Mouse (Mus musculus) limb, embryonic 11.5 days (tissue): ENCODE results near the gene Lzts2. TPM values are rescaled to one million over a fixed set of nuclear protein-coding genes. Genes with fewer than 3 reads are reported as not detected.

ENCODE experiments used
- ATAC-seq: fragments of 200-750 bp; cut with Nextera tagmentation; 2 replicates; pipeline ENCODE4 v1.8.0; 2017; ENCODE audit warnings: low read depth; ENCODE audit not compliant: insufficient number of reproducible peaks, low FRiP score, low TSS enrichment
- DNase-seq: peaks from one replicate; pipeline ENCODE4 v3.0.0-alpha.2; 2015; ENCODE audit warnings: low spot score
- H3K27ac ChIP-seq: fragments of 300-500 bp; sonication (generic); replicated peaks from 2 replicates; pipeline ENCODE4 v1.5.1; 2014; ENCODE audit warnings: low read depth, mild to moderate bottlenecking, low read length
- H3K27me3 ChIP-seq: fragments of 300-500 bp; sonication (generic); 2 replicates; pipeline ENCODE4 v1.6.1; 2014; ENCODE audit warnings: mild to moderate bottlenecking, low read length, mixed read lengths; ENCODE audit not compliant: control insufficient read depth, insufficient read depth
- H3K36me3 ChIP-seq: fragments of 300-500 bp; sonication (generic); 2 replicates; pipeline ENCODE4 v1.6.1; 2014; ENCODE audit warnings: mild to moderate bottlenecking, low read length, moderate library complexity, mixed read lengths; ENCODE audit not compliant: control insufficient read depth, insufficient read depth
- H3K4me1 ChIP-seq: fragments of 300-500 bp; sonication (generic); 2 replicates; pipeline ENCODE4 v1.6.1; 2014; ENCODE audit warnings: low read length, mixed read lengths; ENCODE audit not compliant: control insufficient read depth, insufficient read depth
- H3K4me2 ChIP-seq: fragments of 300-500 bp; sonication (generic); 2 replicates; pipeline ENCODE4 v1.6.1; 2014; ENCODE audit warnings: low read depth, mild to moderate bottlenecking, moderate library complexity; ENCODE audit not compliant: severe bottlenecking
- H3K4me3 ChIP-seq: fragments of 300-500 bp; sonication (generic); 2 replicates; pipeline ENCODE4 v1.5.1; 2014; ENCODE audit warnings: low read depth, low read length
- H3K9ac ChIP-seq: fragments of 300-500 bp; sonication (generic); 2 replicates; pipeline ENCODE4 v1.6.1; 2014; ENCODE audit warnings: mild to moderate bottlenecking, low read length
- H3K9me3 ChIP-seq: fragments of 300-500 bp; sonication (generic); 2 replicates; pipeline ENCODE4 v1.6.1; 2016; ENCODE audit warnings: low read length; ENCODE audit not compliant: control insufficient read depth
- WGBS: fragments of 180-500 bp; shearing (Covaris S2); extraction: QIAGEN DNeasy Blood & Tissue Kit; methylation state at CpG from one replicate; pipeline ENCODE4 v1.1.7; 2014; 5-methylcytosine and 5-hydroxymethylcytosine counted together
- polyA plus RNA-seq: library from polyadenylated mRNA; unstranded; fragments of >200 nt; fragmentation: Nextera tagmentation; extraction: Ambion mirVana; gene quantifications from 2 replicates; pipeline ENCODE4 v1.2.1, GENCODE M21; 2014

Lzts2 gene
- polyA plus RNA-seq, 1 experiment from 2014 or later: 64.4 TPM

DNA sequence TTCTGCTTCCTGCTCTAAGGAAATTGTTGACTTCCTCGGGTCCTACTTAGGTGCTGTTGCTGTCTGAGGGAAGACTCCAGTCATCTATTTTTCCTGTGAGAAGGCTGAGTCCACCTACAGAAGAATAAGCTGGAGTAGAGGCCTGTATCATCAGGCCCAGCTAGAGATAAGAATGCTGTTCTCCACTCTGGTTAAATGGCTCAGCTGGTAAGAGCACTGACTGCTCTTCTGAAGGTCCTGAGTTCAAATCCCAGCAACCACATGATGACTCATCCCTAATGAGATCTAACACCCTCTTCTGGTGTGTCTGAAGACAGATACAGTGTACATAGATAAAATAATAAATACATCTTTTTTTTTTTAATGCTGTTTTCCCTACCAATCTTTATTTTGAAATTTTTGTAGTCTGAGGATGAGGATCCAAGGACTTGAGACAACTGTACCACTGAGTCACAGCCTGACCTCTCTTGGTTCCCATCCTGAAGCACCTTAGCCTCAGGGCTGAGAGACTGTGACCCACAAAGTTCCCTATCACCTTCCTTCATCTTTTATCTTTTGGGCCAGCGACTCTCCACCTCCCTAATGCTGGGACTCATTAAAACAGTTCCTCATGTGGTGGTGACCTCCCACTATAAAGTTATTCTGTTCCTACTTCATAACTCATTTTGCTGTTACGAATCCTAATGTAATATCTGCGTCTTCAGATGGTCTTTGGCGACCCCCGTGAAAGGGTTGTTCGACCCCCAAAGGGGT lies 53.7 kb downstream of the Lzts2 start:
- no peaks in the 10 kb centered on the region for H3K36me3 ChIP-seq
- no peaks in the 10 kb centered on the region for H3K4me1 ChIP-seq
- peaks cover 45% of the 10 kb centered on the region for H3K27me3 ChIP-seq
- DNase-seq: no peak
- no peak overlapping the region for H3K4me2 ChIP-seq
- no peaks in the 10 kb centered on the region for H3K9me3 ChIP-seq
- no peak overlapping the region for H3K27ac ChIP-seq
- 78% methylated on average over 7 of the region's 7 CpGs for WGBS
- no peak for ATAC-seq
- no peak overlapping the region for H3K9ac ChIP-seq
- no peak overlapping the region for H3K4me3 ChIP-seq

DNA sequence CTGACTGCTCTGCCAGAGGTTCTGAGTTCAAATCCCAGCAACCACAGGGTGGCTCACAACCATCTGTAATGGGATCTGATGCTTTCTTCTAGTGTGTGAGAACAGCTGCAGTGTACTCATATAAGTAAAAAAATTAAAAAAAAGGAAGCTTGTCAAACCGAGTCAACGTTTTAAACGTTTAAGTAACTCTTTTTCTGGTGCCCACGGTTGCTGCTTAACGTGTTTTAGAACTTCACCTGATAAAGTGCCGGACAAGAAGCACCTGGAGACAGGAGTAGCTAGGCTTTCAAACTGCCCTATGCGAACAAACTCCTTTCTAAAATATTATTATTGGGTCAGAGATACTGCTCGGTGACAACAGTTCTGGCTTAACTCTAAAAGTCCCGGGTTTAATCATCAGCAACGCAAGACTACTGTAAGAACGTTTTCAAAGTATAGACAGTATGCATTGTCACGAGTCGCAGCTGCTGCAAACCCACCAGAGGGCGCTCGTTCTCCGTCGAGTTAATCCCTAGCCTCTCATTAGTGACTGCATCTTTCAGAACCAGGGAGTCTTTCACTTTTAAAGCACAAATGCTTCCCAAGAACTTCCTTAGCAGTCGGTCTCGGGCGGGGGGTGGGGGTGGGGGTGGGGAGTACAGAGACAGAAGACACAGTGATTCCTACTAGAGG lies 59.8 kb downstream of the Lzts2 start:
- no peak for ATAC-seq
- no peaks in the 10 kb centered on the region for H3K9me3 ChIP-seq
- peaks cover 39% of the 10 kb centered on the region for H3K27me3 ChIP-seq
- H3K9ac ChIP-seq: peak overlapping the region; percentile 62
- no peaks in the 10 kb centered on the region for H3K36me3 ChIP-seq
- H3K4me3 ChIP-seq: peak overlapping the region; percentile 55
- peak overlapping the region; percentile 76 for H3K4me2 ChIP-seq
- DNase-seq: peak; percentile 93
- peak overlapping the region; percentile 49; the same call in 1 of the 2 replicates for H3K27ac ChIP-seq
- peaks cover 11% of the 10 kb centered on the region for H3K4me1 ChIP-seq
- 9% methylated on average over 20 of the region's 20 CpGs for WGBS

DNA sequence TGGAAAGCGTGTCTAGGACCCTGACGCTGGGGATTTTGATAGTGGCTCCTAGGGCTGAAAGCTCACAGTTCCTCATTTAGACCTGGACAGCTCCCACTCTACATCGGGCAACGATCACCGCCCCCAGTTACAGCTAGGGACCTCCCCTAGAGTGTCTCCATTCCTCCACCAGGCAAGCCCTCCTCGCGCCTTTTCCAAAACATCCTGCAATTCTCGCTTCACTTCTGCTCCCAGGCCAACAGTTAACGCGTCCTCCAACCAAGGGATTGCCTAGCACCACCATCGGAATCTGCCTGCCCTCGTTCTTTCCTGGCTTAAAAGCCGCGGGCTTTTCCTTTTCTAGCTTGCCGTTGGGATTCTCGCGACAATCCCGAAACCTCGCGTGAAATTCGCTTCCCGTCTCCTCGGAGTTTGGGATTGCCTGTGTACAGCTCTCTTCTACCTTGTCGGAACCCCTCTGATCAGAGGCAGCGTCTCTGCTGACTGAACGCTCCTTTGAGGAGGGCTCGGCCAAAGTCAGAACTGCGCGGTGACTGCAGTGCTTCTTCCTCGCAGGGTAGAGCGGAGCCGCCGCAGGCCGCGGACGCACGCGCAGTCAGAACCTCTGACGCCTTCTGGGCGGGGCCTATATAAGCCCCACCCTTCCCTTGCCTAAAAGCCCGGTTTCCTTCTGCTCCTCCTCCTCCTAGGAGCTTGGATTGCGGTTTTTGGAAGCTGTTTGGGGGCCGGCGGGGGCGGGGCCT lies 60.5 kb downstream of the Lzts2 start, which contains the start of gene Kazald1:
Gene Kazald1 (plus strand): TSS at position 662 of the 743 bp plus-strand sequence.
- Histone ChIP-seq H3K9ac (peak within 1 kb of the TSS; percentile 62), H3K9me3 (no peaks in the 10 kb centered on the region), H3K4me2 (peak within 1 kb of the TSS; percentile 76), H3K36me3 (no peaks in the 10 kb centered on the region), H3K27me3 (peaks cover 47% of the 10 kb centered on the region), H3K4me3 (peak within 1 kb of the TSS; percentile 55), H3K27ac (peak within 1 kb of the TSS; percentile 49), H3K4me1 (peaks cover 15% of the 10 kb centered on the region)
- DNase-seq (peak; percentile 95), ATAC-seq (peak; percentile 78)
- WGBS: under 1% methylated on average over 45 of the region's 45 CpGs

DNA sequence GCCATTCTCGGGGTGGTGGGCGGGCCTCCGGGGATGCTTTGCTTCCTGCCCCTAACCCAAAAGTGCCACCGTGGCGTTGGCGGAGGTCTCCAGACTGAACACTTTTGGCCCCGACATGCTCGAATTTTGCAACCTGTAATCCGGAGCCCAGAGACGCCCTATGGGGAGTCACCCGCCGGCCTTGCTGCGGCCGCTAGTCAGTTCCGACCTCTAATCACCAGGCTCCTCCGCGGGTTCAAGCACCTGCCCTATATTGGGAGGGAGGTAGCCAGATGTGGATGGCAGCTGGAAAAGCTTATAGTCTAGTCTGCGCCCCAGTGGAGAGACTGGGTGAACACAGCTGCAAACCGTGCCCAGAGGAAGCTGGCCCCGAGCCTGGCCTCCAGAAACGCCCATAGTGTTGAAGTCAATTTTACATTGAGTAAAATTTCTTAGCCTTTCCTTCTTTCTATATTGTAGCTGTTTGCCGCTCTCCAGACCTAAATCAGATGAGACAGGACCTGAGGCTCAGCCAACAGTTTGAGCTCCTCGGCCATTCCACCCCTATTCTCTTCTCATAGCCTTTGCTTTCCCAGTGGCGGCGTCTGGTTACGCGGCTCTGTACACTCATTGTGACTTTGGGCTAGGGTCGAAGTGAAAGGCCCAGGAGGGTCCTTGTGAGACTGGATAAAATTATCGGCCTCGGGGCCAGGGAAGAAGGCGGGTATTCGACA lies 61.3 kb downstream of the Lzts2 start:
- H3K36me3 ChIP-seq: no peaks in the 10 kb centered on the region
- H3K4me1 ChIP-seq: peaks cover 22% of the 10 kb centered on the region
- peak; percentile 53 for ATAC-seq
- peak overlapping the region; percentile 76 for H3K4me2 ChIP-seq
- peaks cover 54% of the 10 kb centered on the region for H3K27me3 ChIP-seq
- H3K9me3 ChIP-seq: no peaks in the 10 kb centered on the region
- H3K4me3 ChIP-seq: peak overlapping the region; percentile 55
- no peak overlapping the region for H3K27ac ChIP-seq
- under 1% methylated on average over 32 of the region's 32 CpGs for WGBS
- no peak overlapping the region for H3K9ac ChIP-seq
- DNase-seq: no peak

DNA sequence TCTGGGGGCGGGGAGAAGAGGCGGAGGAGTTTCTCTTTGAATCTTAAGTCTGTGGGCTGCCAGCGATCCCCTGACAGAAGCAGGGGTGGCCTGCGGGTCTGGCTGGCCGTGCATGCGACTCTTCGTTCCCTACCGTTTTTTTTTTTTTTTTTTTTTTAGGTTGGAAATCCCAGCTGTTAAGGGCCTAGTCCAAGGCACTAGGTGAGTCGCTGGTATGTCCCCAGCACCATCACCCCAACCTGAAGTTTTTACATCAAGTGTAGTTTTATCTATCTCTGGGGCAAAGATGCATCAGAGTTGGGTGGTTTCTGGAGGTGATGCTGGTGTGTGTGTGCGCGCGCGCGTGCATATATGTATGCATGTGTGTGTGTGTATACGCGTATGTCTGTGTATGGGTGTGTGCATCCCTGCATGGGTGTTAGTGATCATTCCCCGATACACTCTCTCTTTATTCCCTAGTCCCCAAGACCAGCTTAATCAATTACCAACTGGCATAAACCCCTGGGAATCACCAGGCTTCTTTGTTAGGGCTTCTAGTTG lies 61.9 kb downstream of the Lzts2 start:
- H3K9me3 ChIP-seq: no peaks in the 10 kb centered on the region
- no peaks in the 10 kb centered on the region for H3K36me3 ChIP-seq
- H3K4me2 ChIP-seq: peak overlapping the region; percentile 76; the same call in 1 of the 2 replicates
- no peak overlapping the region for H3K9ac ChIP-seq
- WGBS: 8% methylated on average over 17 of the region's 17 CpGs
- H3K4me1 ChIP-seq: peaks cover 28% of the 10 kb centered on the region
- no peak for DNase-seq
- H3K27me3 ChIP-seq: peaks cover 60% of the 10 kb centered on the region
- no peak for ATAC-seq
- H3K4me3 ChIP-seq: peak overlapping the region; percentile 55
- H3K27ac ChIP-seq: no peak overlapping the region

Other genes starting within 250 kb of the Lzts2 start
- 57.0 and 61.6 TPM in 2 replicates for gene Slf2, start 83.3 kb upstream of the Lzts2 start, polyA plus RNA-seq
- gene Sema4g, start 25.3 kb upstream of the Lzts2 start, polyA plus RNA-seq: 5.3 and 5.9 TPM in 2 replicates
- 19.0 and 25.4 TPM in 2 replicates for gene Twnk, start 8.8 kb upstream of the Lzts2 start, polyA plus RNA-seq
- gene Mrpl43, start 8.0 kb upstream of the Lzts2 start, polyA plus RNA-seq: 69.3 and 73.6 TPM in 2 replicates
- gene Pdzd7, start 31.3 kb downstream of the Lzts2 start, polyA plus RNA-seq: 0.14 and 0.21 TPM in 2 replicates
- 11.9 and 12.4 TPM in 2 replicates for gene Sfxn3, start 33.1 kb downstream of the Lzts2 start, polyA plus RNA-seq
- 1.4 and 2.2 TPM in 2 replicates for gene Kazald1, start 60.8 kb downstream of the Lzts2 start, polyA plus RNA-seq
- 0.13 and 0.17 TPM in 2 replicates for gene Tlx1, start 136.3 kb downstream of the Lzts2 start, polyA plus RNA-seq
- 5.0 and 5.1 TPM in 2 replicates for gene Lbx1, start 221.4 kb downstream of the Lzts2 start, polyA plus RNA-seq